9 mouse cellular contexts compared by ENCODE assay signal in genomic region chr11:81152021-81152385, GRCm38 (mm10).
A peak's percentile ranks its signal among the peaks of the same experiment; 100 is the strongest.
DNase-seq lines count a peak whose midpoint lies in the region; ATAC-seq and TF ChIP-seq lines count a peak whose summit lies in the region.
"Had no signal": no experiment of that assay in that cellular context is flagged by ENCODE, and none has a peak within 500 bp of the region (broad histone marks: within the 10 kb centered on the region; RNA-seq: fewer than 3 reads in every experiment).

No protein-coding gene starts in this region.

- H3K36me3 ChIP-seq in intestine, postnatal 0 days (ENCODE audit: control insufficient read depth, insufficient read depth), result no peaks in the 10 kb centered on the region

- DNase-seq in ovary, postnatal 10 days (ENCODE audit: low spot score), result peak; percentile 21
- DNase-seq in ovary, postnatal 14 days (ENCODE audit: low spot score), result no peak
- peak; percentile 75 to 80 for DNase-seq in cerebellum, postnatal 14 days
- peak; percentile 45 to 64 for DNase-seq in frontal cortex, postnatal 10 days (ENCODE audit: low spot score in 2 of 2)
- peak; percentile 23 for DNase-seq in liver
- DNase-seq in right cerebral cortex, adult 18-20 months, result peak; percentile 61
- no peak for DNase-seq in c-Kit-positive CD71-positive TER-119-positive erythroid progenitor cells, embryonic 14.5 days (ENCODE audit: low spot score)

- TF ChIP-seq CTCF in intestine, postnatal 0 days (IDR thresholded peaks at IDR 0.05; ENCODE audit: low read depth), result peak; percentile 36

- H3K4me3 ChIP-seq in intestine, postnatal 0 days (ENCODE audit: low read depth, low read length), result peak overlapping the region; percentile 40
- H3K4me3 ChIP-seq: myocyte had no signal

- H3K9me3 ChIP-seq in intestine, postnatal 0 days (ENCODE audit: control insufficient read depth), result no peaks in the 10 kb centered on the region

- no peak overlapping the region for H3K27ac ChIP-seq in intestine, postnatal 0 days (ENCODE audit: low read depth, low read length)

- H3K4me2 ChIP-seq in intestine, postnatal 0 days (replicated peaks; ENCODE audit: low read depth), result peak overlapping the region; percentile 67

- 2% methylated on average over 40 of the region's 42 CpGs for WGBS in intestine, postnatal 0 days

- H3K9ac ChIP-seq in intestine, postnatal 0 days (ENCODE audit: low read depth, low read length), result no peak overlapping the region

- peaks cover 51% of the 10 kb centered on the region for H3K27me3 ChIP-seq in intestine, postnatal 0 days (replicated peaks; ENCODE audit: control insufficient read depth, insufficient read depth, low read length)

- no peak for ATAC-seq in intestine, postnatal 0 days

- no peaks in the 10 kb centered on the region for H3K4me1 ChIP-seq in intestine, postnatal 0 days (replicated peaks; ENCODE audit: control insufficient read depth, insufficient read depth, low read length)

Comparison
In these comparisons a context has a peak if more than half of its experiments do, and no peak if none do; other contexts are left out.
1. DNase-seq: peak in ovary, postnatal 10 days (single experiment), cerebellum, postnatal 14 days (2 of 2), frontal cortex, postnatal 10 days (2 of 2), liver (single experiment) and right cerebral cortex, adult 18-20 months (single experiment); none in ovary, postnatal 14 days (single experiment) and c-Kit-positive CD71-positive TER-119-positive erythroid progenitor cells, embryonic 14.5 days (single experiment).